Mouse (Mus musculus): ENCODE data around the gene Ccdc90b.

Ccdc90b gene

GRCm38 (mm10) chr7:92560986-92561876 lies at the start of gene Ccdc90b:
Ccdc90b (plus strand) TSS chr7:92561149.
- in situ Hi-C loops (cut with MboI; ENCODE audit: low sequenced_read_pairs), result no loop called here

- in situ Hi-C loops (cut with MboI; ENCODE audit: low sequenced_read_pairs), result no loop called here
These were observed 40.6 kb upstream of the Ccdc90b start for GRCm38 (mm10) chr7:92520397-92520796.

- in situ Hi-C loops (cut with MboI; ENCODE audit: low sequenced_read_pairs), result no loop called here
These were observed 40.1 kb upstream of the Ccdc90b start for GRCm38 (mm10) chr7:92520820-92521219.

- in situ Hi-C loops (cut with MboI; ENCODE audit: low sequenced_read_pairs), result no loop called here
These were observed 31.7 kb upstream of the Ccdc90b start for GRCm38 (mm10) chr7:92529245-92529644.

- in situ Hi-C loops (cut with MboI; ENCODE audit: low sequenced_read_pairs), result no loop called here
These were observed 28.5 kb upstream of the Ccdc90b start for GRCm38 (mm10) chr7:92532351-92533036.

- in situ Hi-C loops (cut with MboI; ENCODE audit: low sequenced_read_pairs), result no loop called here
These were observed 14.2 kb upstream of the Ccdc90b start for GRCm38 (mm10) chr7:92546763-92547162.

GRCm38 (mm10) chr7:92550248-92550989 lies 10.5 kb upstream of the Ccdc90b start:
- in situ Hi-C loops (cut with MboI; ENCODE audit: low sequenced_read_pairs), result no loop called here

- in situ Hi-C loops (cut with MboI; ENCODE audit: low sequenced_read_pairs), result no loop called here
These were observed 10.0 kb upstream of the Ccdc90b start for GRCm38 (mm10) chr7:92550990-92551392.

GRCm38 (mm10) chr7:92558744-92559143 lies 2.2 kb upstream of the Ccdc90b start:
- in situ Hi-C loops (cut with MboI; ENCODE audit: low sequenced_read_pairs), result no loop called here

GRCm38 (mm10) chr7:92566775-92567174 lies 5.8 kb downstream of the Ccdc90b start:
- in situ Hi-C loops (cut with MboI; ENCODE audit: low sequenced_read_pairs), result no loop called here

GRCm38 (mm10) chr7:92580491-92581207 lies 19.7 kb downstream of the Ccdc90b start:
- in situ Hi-C loops (cut with MboI; ENCODE audit: low sequenced_read_pairs), result no loop called here

- in situ Hi-C loops (cut with MboI; ENCODE audit: low sequenced_read_pairs), result no loop called here
These were observed 22.6 kb downstream of the Ccdc90b start for GRCm38 (mm10) chr7:92583567-92583966.

- in situ Hi-C loops (cut with MboI; ENCODE audit: low sequenced_read_pairs), result no loop called here
These were observed 29.0 kb downstream of the Ccdc90b start for GRCm38 (mm10) chr7:92589986-92590385.

GRCm38 (mm10) chr7:92590842-92591241 lies 29.9 kb downstream of the Ccdc90b start:
- in situ Hi-C loops (cut with MboI; ENCODE audit: low sequenced_read_pairs), result no loop called here

- in situ Hi-C loops (cut with MboI; ENCODE audit: low sequenced_read_pairs), result no loop called here
These were observed 44.0 kb downstream of the Ccdc90b start for GRCm38 (mm10) chr7:92604961-92605360.

GRCm38 (mm10) chr7:92610830-92611229 lies 49.9 kb downstream of the Ccdc90b start:
- in situ Hi-C loops (cut with MboI; ENCODE audit: low sequenced_read_pairs), result no loop called here

GRCm38 (mm10) chr7:92624488-92624887 lies 63.5 kb downstream of the Ccdc90b start:
- in situ Hi-C loops (cut with MboI; ENCODE audit: low sequenced_read_pairs), result no loop called here

GRCm38 (mm10) chr7:92630167-92630566 lies 69.2 kb downstream of the Ccdc90b start:
- in situ Hi-C loops (cut with MboI; ENCODE audit: low sequenced_read_pairs), result loop anchor here (10.0 kb wide), 1 partner anchor 235 kb away; no protein-coding TSS in a partner anchor
